Mouse (Mus musculus): Measurements from ENCODE around the gene Polr3h. TPM values are rescaled to one million over a fixed set of nuclear protein-coding genes. Genes with fewer than 3 reads are reported as not detected.

Polr3h gene
- polyA plus RNA-seq, 1 experiment from 2014 or later: 65.1 TPM

DNA sequence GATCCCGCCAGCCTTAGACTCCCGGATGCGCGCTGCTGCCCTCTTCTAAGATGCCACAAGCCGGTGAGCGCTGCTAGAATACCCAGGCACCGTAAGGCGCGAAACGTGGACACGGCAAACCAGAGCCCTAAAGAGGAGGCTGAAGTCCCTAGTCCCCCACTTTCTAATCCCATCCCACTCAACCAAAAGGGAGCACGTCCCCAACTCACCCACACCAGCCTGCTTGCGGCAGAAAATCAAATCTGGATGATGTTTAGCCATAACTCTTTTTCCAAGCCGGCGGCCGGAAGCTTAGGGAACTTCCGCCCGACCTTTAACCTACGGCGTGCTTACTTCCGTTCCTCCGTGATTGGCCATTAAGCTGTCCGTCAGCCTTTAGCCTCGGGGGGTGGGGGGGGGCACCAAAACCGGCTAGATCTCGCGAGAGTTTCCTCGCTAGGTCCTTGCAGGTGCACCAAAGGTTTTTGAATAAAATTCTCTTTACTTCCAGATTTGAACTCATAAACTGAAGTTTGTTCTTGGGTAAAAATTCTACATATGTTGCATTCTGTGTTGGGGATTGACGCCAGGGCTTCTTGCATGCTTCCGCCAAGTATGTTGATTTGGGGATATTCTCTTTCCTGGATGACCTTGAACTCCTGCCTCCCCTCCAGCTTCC, 54.3 kb downstream of the Polr3h start, which contains the start of gene Phf5a:
Phf5a (minus strand) TSS at position 308 of the 658 bp plus-strand sequence.
- H3K36me3 ChIP-seq (ENCODE audit: control insufficient read depth, insufficient read depth, low read length): peaks cover 32% of the 10 kb centered on the region
- WGBS: 1% methylated on average over 30 of the region's 30 CpGs
- peak within 1 kb of the TSS; percentile 100 for H3K27ac ChIP-seq (ENCODE audit: low read length)
- H3K4me1 ChIP-seq (replicated peaks; ENCODE audit: control insufficient read depth, insufficient read depth, low read length): peaks cover 10% of the 10 kb centered on the region
- H3K4me3 ChIP-seq (ENCODE audit: low read length): peak within 1 kb of the TSS; percentile 100
- H3K9me3 ChIP-seq (ENCODE audit: control insufficient read depth, low read length): no peaks in the 10 kb centered on the region
- H3K27me3 ChIP-seq (ENCODE audit: control insufficient read depth, insufficient read depth, low read depth, low read length): no peaks in the 10 kb centered on the region
- peak; percentile 94 for ATAC-seq (ENCODE audit: low read depth)
- peak within 1 kb of the TSS; percentile 96 for H3K9ac ChIP-seq (ENCODE audit: low read length)
- H3K4me2 ChIP-seq (ENCODE audit: low read depth, low read length): peak within 1 kb of the TSS; percentile 89

DNA sequence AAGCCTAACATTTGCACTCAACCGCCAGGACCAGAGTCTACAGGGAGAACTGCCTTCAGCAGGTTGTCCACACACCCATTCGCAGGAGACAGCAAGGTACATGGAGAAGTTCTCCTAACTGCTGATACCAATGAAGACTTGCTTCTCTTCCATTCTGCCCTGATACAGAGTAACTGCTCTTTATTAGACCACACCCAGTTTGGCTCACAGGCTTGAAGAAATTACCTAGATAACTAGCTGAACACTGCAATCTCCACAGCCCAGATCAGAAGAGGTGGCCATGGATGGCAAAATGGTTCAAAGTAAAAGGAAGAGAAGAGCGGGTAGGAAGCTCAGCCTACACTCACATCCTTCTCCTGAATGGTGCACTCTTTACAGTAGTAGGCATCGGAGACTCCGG, 56.1 kb downstream of the Polr3h start:
- Histone ChIP-seq H3K27me3 (ENCODE audit: control insufficient read depth, insufficient read depth, low read depth, low read length) (no peaks in the 10 kb centered on the region), H3K4me3 (ENCODE audit: low read length) (no peak overlapping the region), H3K4me2 (ENCODE audit: low read depth, low read length) (no peak overlapping the region), H3K9ac (ENCODE audit: low read length) (no peak overlapping the region), H3K27ac (ENCODE audit: low read length) (no peak overlapping the region), H3K9me3 (ENCODE audit: control insufficient read depth, low read length) (no peaks in the 10 kb centered on the region), H3K36me3 (ENCODE audit: control insufficient read depth, insufficient read depth, low read length) (peaks cover 41% of the 10 kb centered on the region), H3K4me1 (replicated peaks; ENCODE audit: control insufficient read depth, insufficient read depth, low read length) (peaks cover 10% of the 10 kb centered on the region)
- ATAC-seq (ENCODE audit: low read depth): no peak
- 96% methylated on average over 5 of the region's 5 CpGs for WGBS

DNA sequence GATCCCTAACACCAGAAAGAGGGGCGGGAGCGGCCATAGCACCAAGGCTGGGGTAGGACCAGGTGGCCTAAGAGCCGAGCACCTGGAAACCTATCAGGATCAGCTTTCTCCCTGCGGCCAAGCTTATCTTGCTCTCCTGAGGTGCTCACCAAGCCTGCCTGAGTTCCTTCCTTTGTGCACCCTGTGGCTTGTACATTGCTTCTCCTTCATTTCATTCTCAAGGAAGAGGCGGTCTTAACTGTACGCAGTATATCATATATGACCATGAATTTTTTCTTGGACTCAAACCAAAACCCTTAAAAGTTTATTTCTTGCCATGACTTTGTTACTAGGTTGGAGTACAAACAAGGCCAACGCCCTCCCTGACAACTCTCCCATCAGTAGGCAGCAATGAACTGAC, 61.8 kb downstream of the Polr3h start:
- no peak overlapping the region for H3K4me2 ChIP-seq (ENCODE audit: low read depth, low read length)
- no peak for ATAC-seq (ENCODE audit: low read depth)
- H3K4me3 ChIP-seq (ENCODE audit: low read length): no peak overlapping the region
- 91% methylated on average over 7 of the region's 7 CpGs for WGBS
- H3K36me3 ChIP-seq (ENCODE audit: control insufficient read depth, insufficient read depth, low read length): peaks cover 41% of the 10 kb centered on the region
- no peaks in the 10 kb centered on the region for H3K27me3 ChIP-seq (ENCODE audit: control insufficient read depth, insufficient read depth, low read depth, low read length)
- no peak overlapping the region for H3K9ac ChIP-seq (ENCODE audit: low read length)
- H3K27ac ChIP-seq (ENCODE audit: low read length): no peak overlapping the region
- H3K4me1 ChIP-seq (replicated peaks; ENCODE audit: control insufficient read depth, insufficient read depth, low read length): peaks cover 6% of the 10 kb centered on the region
- no peaks in the 10 kb centered on the region for H3K9me3 ChIP-seq (ENCODE audit: control insufficient read depth, low read length)

DNA sequence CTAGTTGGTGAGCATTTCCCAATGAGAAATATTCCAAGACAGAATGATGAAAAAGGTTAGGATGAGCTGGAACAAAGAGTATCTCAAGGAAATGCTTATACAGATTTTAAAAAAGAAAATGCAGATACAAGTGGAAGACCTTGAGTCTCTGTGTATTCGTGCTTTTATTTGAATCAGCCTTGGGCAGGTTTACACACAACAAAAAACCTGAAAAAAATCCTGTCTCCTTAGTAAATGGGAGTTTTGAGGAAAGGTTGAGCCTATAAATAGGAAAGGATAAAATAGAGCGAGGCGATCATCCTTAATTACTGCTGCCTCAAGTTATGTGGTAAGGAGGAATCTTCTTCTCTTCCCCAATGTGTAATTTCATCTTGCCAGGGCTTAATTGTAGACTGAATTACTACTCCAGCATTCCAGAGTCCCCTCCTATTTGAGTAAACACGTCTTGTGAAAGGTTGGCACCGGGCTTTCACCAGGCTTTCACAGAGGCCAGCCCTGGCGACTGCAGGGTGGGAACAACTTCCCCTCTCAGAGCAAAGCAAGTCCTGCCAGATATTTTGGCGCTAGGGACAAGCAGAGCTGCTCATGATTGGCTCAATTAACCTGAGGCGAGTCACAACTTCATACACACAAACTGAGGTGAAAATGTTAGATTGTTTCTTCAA, 65.4 kb downstream of the Polr3h start:
- Histone ChIP-seq H3K4me1 (replicated peaks; ENCODE audit: control insufficient read depth, insufficient read depth, low read length) (peaks cover 9% of the 10 kb centered on the region), H3K4me3 (ENCODE audit: low read length) (peak overlapping the region; percentile 6), H3K27ac (ENCODE audit: low read length) (peak overlapping the region; percentile 95), H3K9ac (ENCODE audit: low read length) (peak overlapping the region; percentile 28; the same call in 1 of the 2 replicates), H3K9me3 (ENCODE audit: control insufficient read depth, low read length) (no peaks in the 10 kb centered on the region), H3K4me2 (ENCODE audit: low read depth, low read length) (peak overlapping the region; percentile 45), H3K36me3 (ENCODE audit: control insufficient read depth, insufficient read depth, low read length) (peaks cover 15% of the 10 kb centered on the region; the same call in 1 of the 2 replicates), H3K27me3 (ENCODE audit: control insufficient read depth, insufficient read depth, low read depth, low read length) (no peaks in the 10 kb centered on the region)
- 27% methylated on average over 8 of the region's 8 CpGs for WGBS
- no peak; the same call in 1 of the 2 replicates for ATAC-seq (ENCODE audit: low read depth)

GRCm38 (mm10) chr15:81859330-81860255, 66.4 kb downstream of the Polr3h start:
- Histone ChIP-seq H3K9me3 (ENCODE audit: control insufficient read depth, low read length) (no peaks in the 10 kb centered on the region), H3K4me3 (ENCODE audit: low read length) (peak overlapping the region; percentile 79), H3K36me3 (ENCODE audit: control insufficient read depth, insufficient read depth, low read length) (0 out of 2 replicates have a peak, but pooled peaks cover 8% of the 10 kb centered on the region), H3K9ac (ENCODE audit: low read length) (peak overlapping the region; percentile 93), H3K4me1 (replicated peaks; ENCODE audit: control insufficient read depth, insufficient read depth, low read length) (peaks cover 15% of the 10 kb centered on the region), H3K27me3 (ENCODE audit: control insufficient read depth, insufficient read depth, low read depth, low read length) (no peaks in the 10 kb centered on the region), H3K27ac (ENCODE audit: low read length) (peak overlapping the region; percentile 99), H3K4me2 (ENCODE audit: low read depth, low read length) (peak overlapping the region; percentile 94)
- peak; percentile 83 for ATAC-seq (ENCODE audit: low read depth)
- WGBS: under 1% methylated on average over 39 of the region's 39 CpGs

DNA sequence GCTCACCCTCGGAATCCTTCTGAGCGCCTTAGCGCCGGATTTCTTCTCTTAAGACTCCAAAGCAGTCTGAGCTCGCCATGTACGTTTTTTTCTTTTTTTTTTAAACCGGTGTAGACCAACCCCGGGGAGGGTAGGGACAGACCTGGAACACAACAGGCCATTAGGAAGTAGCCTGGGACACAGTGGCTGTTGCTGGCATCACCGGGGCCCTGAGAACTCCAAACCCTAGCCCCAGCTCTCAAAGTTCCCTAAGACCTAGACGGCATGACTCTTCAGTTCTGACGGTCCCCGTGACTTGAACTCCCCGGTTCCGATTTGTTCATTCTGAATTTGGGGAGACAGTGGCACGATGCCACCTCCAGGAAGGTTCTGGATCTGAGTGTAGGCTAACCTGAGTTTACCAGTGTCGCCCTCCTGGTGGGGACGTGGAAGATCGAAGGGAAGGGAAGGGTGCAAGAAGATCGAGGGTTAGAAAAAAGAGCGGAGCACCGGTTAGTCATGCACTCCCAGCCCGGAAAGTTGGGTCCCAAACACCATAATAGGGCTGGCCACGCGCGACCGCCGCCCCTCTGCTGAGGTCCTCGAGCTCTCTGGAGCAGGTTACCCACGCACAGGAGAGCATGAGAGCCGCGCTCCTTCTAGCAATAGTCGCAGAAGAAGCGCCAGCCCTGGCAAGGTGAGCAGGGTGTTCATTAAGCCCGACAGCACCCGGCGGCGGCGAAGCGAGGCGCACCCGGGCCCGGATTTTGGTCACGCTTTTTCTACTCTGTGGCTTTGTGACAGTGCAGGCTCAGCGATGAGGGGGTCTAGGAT, 67.3 kb downstream of the Polr3h start, which contains the start of gene Tob2:
Tob2 (minus strand) TSS at position 280 of the 813 bp plus-strand sequence.
- H3K9ac ChIP-seq (ENCODE audit: low read length): peak within 1 kb of the TSS; percentile 93
- peak within 1 kb of the TSS; percentile 94 for H3K4me2 ChIP-seq (ENCODE audit: low read depth, low read length)
- H3K27me3 ChIP-seq (ENCODE audit: control insufficient read depth, insufficient read depth, low read depth, low read length): no peaks in the 10 kb centered on the region
- peak; percentile 23 for ATAC-seq (ENCODE audit: low read depth)
- H3K4me1 ChIP-seq (replicated peaks; ENCODE audit: control insufficient read depth, insufficient read depth, low read length): peaks cover 15% of the 10 kb centered on the region
- under 1% methylated on average over 44 of the region's 44 CpGs for WGBS
- peak within 1 kb of the TSS; percentile 99 for H3K27ac ChIP-seq (ENCODE audit: low read length)
- no peaks in the 10 kb centered on the region for H3K9me3 ChIP-seq (ENCODE audit: control insufficient read depth, low read length)
- H3K36me3 ChIP-seq (ENCODE audit: control insufficient read depth, insufficient read depth, low read length): peaks cover under 1% of the 10 kb centered on the region; the same call in 1 of the 2 replicates
- peak within 1 kb of the TSS; percentile 79 for H3K4me3 ChIP-seq (ENCODE audit: low read length)

DNA sequence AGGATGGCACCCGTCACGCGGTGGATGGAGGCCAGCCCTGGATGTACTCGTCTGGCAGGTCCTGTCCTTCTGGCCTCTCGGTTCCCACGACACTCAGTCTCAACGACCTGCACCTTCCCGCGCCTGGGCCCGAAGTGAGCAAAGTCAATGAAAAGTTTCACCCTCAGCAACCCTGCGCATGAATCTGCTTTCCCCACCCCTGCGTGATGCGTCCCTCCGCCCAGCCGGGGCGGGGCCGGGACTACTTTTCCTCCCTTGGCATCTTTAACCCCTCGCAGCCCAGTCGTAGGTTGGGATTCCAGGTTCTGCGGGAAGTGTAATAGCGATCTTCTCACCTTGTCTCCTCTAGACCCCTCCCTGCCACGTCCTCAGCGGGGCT, 67.9 kb downstream of the Polr3h start:
- H3K27me3 ChIP-seq (ENCODE audit: control insufficient read depth, insufficient read depth, low read depth, low read length): no peaks in the 10 kb centered on the region
- under 1% methylated on average over 23 of the region's 23 CpGs for WGBS
- H3K27ac ChIP-seq (ENCODE audit: low read length): peak overlapping the region; percentile 99
- H3K36me3 ChIP-seq (ENCODE audit: control insufficient read depth, insufficient read depth, low read length): peaks cover 5% of the 10 kb centered on the region
- peak; percentile 32 for ATAC-seq (ENCODE audit: low read depth)
- H3K4me3 ChIP-seq (ENCODE audit: low read length): peak overlapping the region; percentile 79
- peaks cover 15% of the 10 kb centered on the region for H3K4me1 ChIP-seq (replicated peaks; ENCODE audit: control insufficient read depth, insufficient read depth, low read length)
- H3K9me3 ChIP-seq (ENCODE audit: control insufficient read depth, low read length): no peaks in the 10 kb centered on the region
- peak overlapping the region; percentile 94 for H3K4me2 ChIP-seq (ENCODE audit: low read depth, low read length)
- H3K9ac ChIP-seq (ENCODE audit: low read length): peak overlapping the region; percentile 93

- peak overlapping the region; percentile 94 for H3K4me2 ChIP-seq (ENCODE audit: low read depth, low read length)
- no peaks in the 10 kb centered on the region for H3K27me3 ChIP-seq (ENCODE audit: control insufficient read depth, insufficient read depth, low read depth, low read length)
- no peak; the same call in 1 of the 2 replicates for ATAC-seq (ENCODE audit: low read depth)
- H3K9ac ChIP-seq (ENCODE audit: low read length): peak overlapping the region; percentile 93
- H3K27ac ChIP-seq (ENCODE audit: low read length): peak overlapping the region; percentile 99
- no peaks in the 10 kb centered on the region for H3K9me3 ChIP-seq (ENCODE audit: control insufficient read depth, low read length)
- WGBS: under 1% methylated on average over 33 of the region's 33 CpGs
- H3K4me1 ChIP-seq (replicated peaks; ENCODE audit: control insufficient read depth, insufficient read depth, low read length): peaks cover 15% of the 10 kb centered on the region
- H3K36me3 ChIP-seq (ENCODE audit: control insufficient read depth, insufficient read depth, low read length): peaks cover 5% of the 10 kb centered on the region
- H3K4me3 ChIP-seq (ENCODE audit: low read length): peak overlapping the region; percentile 79
Measured at GRCm38 (mm10) chr15:81857724-81858116, 68.3 kb downstream of the Polr3h start.

All from lung, embryonic 16.5 days (tissue).